Mouse (Mus musculus) lung, postnatal 0 days (tissue): ENCODE results near the gene Gtf3c1.

Experiments used
- CTCF ChIP-seq: IDR thresholded peaks from 2 replicates; pipeline ENCODE4 v1.5.1; 2016; ENCODE audit warnings: antibody characterized with exemption, mild to moderate bottlenecking
- EP300 ChIP-seq: IDR thresholded peaks from 2 replicates; pipeline ENCODE4 v1.6.1; 2016; ENCODE audit warnings: antibody characterized with exemption, mild to moderate bottlenecking, control low read depth

DNA sequence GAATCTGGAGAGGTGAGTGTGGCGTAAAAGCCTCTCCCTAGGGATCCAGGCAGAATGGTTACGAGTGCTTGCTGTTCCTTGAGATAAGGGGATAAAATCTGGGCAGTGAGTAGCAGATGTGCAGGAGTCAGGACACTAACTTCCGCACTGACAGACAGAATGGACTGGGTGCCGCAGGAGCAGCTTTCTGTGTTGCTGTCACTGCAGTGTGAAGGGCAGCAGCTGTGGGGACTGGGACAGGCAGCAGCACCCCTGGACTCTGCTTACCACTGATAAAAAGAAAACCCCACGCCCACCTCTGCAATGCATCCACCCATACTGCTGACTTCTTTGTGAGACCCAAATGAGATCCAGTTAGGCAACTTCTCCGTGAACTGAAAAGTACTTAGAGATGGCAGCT lies 36.7 kb downstream of the Gtf3c1 start:
- TF ChIP-seq CTCF (no peak), EP300 (no peak)
